Mouse (Mus musculus) liver, embryonic 11.5 days (tissue): ENCODE measurements around the gene Pla2g3. TPM values are rescaled to one million over a fixed set of nuclear protein-coding genes. Genes with fewer than 3 reads are reported as not detected.
A peak's percentile ranks its signal among the peaks of the same experiment; 100 is the strongest.

ENCODE experiments used
- ATAC-seq: fragments of 200-750 bp; cut with Nextera tagmentation; replicated peaks from 2 replicates; pipeline ENCODE4 v1.8.0; 2017; ENCODE audit warnings: moderate number of reproducible peaks, mild to moderate bottlenecking, moderate TSS enrichment, moderate library complexity; ENCODE audit not compliant: low FRiP score
- DNase-seq: peaks from one replicate; pipeline ENCODE4 v3.0.0-alpha.2; 2017; ENCODE audit warnings: low spot score
- H3K27ac ChIP-seq: fragments of 300-500 bp; sonication (generic); 2 replicates; pipeline ENCODE4 v1.5.1; 2014; ENCODE audit warnings: mild to moderate bottlenecking, low read depth, low read length, control low read depth
- H3K27me3 ChIP-seq: fragments of 300-500 bp; sonication (generic); replicated peaks from 2 replicates; pipeline ENCODE4 v1.6.1; 2014; ENCODE audit warnings: low read length, mixed read lengths; ENCODE audit not compliant: control insufficient read depth, insufficient read depth
- H3K36me3 ChIP-seq: fragments of 300-500 bp; sonication (generic); 2 replicates; pipeline ENCODE4 v1.6.1; 2014; ENCODE audit warnings: mild to moderate bottlenecking, low read length, moderate library complexity, mixed read lengths; ENCODE audit not compliant: control insufficient read depth, insufficient read depth
- H3K4me1 ChIP-seq: fragments of 300-500 bp; sonication (generic); replicated peaks from 2 replicates; pipeline ENCODE4 v1.6.1; 2014; ENCODE audit warnings: low read length, mixed read lengths; ENCODE audit not compliant: control insufficient read depth, insufficient read depth
- H3K4me2 ChIP-seq: fragments of 300-500 bp; sonication (generic); 2 replicates; pipeline ENCODE4 v1.6.1; 2014; ENCODE audit warnings: mild to moderate bottlenecking, control low read depth, moderate library complexity
- H3K4me3 ChIP-seq: fragments of 300-500 bp; sonication (generic); 2 replicates; pipeline ENCODE4 v1.5.1; 2014; ENCODE audit warnings: low read depth, low read length, control low read depth
- H3K9ac ChIP-seq: fragments of 300-500 bp; sonication (generic); 2 replicates; pipeline ENCODE4 v1.6.1; 2014; ENCODE audit warnings: low read depth, low read length, control low read depth
- H3K9me3 ChIP-seq: fragments of 300-500 bp; sonication (generic); 2 replicates; pipeline ENCODE4 v1.6.1; 2016; ENCODE audit warnings: low read length, inconsistent platforms, mixed read lengths; ENCODE audit not compliant: control insufficient read depth
- WGBS: fragments of 180-500 bp; shearing (Covaris S2); extraction: QIAGEN DNeasy Blood & Tissue Kit; methylation state at CpG from one replicate; pipeline ENCODE4 v1.1.7; 2014; 5-methylcytosine and 5-hydroxymethylcytosine counted together
- polyA plus RNA-seq: library from polyadenylated mRNA; unstranded; fragments of >200 nt; fragmentation: Nextera tagmentation; extraction: Ambion mirVana; gene quantifications from 2 replicates; pipeline ENCODE4 v1.2.1, GENCODE M21; 2014

The Pla2g3 gene
- polyA plus RNA-seq, 1 experiment from 2014 or later = 0.27 TPM

DNA sequence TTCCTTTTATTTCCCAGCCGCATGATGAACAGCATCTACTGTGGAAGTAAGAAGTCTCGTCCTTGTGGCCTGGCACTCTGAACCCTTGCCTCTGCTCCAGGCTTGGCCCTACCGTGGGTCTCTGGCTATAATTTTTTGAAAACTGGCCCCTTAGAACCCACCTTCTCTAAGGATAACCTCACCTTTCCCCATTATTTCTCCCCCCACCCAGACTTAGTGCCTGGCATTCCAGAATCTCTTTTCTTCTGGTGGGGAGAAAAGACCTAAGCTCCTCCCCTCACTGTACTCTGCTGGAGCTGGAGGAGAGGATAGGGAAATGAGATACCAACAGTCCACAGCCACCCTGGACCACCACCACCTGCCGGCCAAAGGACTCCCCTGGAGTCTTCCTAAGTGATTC is 27.1 kb downstream of the Pla2g3 start:
- Histone ChIP-seq H3K4me2 (peak overlapping the region; percentile 84), H3K27me3 (peaks cover 28% of the 10 kb centered on the region), H3K27ac (no peak overlapping the region), H3K9me3 (no peaks in the 10 kb centered on the region), H3K9ac (no peak overlapping the region), H3K4me3 (peak overlapping the region; percentile 55), H3K4me1 (peaks cover 11% of the 10 kb centered on the region), H3K36me3 (no peaks in the 10 kb centered on the region)
- DNase-seq = no peak
- no peak for ATAC-seq
- WGBS = 15% methylated on average over 4 of the region's 4 CpGs

DNA sequence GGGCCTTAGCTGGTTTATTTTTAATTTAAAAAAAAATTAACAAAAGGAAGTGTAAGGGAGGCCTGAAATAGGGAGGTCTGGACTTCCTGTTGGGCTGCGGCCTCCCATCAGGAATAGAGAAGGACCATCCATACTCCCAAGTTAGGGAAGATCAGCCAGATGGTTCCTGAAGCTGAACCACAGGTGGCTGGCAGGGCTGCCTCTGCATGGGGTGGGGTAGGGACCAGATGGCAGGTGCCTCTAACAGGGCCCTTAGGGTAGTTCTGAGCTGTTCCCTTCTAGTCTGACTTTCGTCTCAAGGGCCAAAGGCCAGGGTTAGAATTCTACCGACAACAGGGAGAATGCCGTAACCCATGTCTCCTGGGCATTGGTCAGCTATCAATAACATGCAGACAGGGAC is 27.6 kb downstream of the Pla2g3 start:
- peaks cover 11% of the 10 kb centered on the region for H3K4me1 ChIP-seq
- WGBS = 75% methylated on average over 4 of the region's 4 CpGs

DNA sequence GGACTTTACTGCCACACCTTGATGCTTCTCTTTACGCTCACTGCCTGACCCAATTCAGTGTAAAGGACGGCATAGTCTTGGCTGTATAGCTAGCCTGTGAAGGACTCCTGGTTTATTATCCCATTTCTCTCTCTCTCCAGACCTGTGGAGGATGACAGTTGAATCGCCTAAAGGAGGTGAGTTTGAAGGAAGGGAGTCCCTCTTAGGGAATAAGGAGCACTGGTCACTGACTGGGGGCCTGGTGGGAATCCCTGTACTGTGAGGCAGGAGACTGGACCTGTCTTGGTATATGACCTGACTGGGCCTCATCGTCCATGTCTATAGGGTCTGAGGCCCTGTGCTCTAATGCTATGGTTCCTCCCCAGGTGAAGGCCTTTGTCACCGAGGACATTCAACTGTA is 28.0 kb downstream of the Pla2g3 start:
- Histone ChIP-seq H3K9ac (no peak overlapping the region), H3K4me2 (no peak overlapping the region), H3K27ac (no peak overlapping the region), H3K36me3 (peaks cover under 1% of the 10 kb centered on the region), H3K4me1 (peaks cover 11% of the 10 kb centered on the region), H3K4me3 (no peak overlapping the region), H3K27me3 (peaks cover 28% of the 10 kb centered on the region), H3K9me3 (no peaks in the 10 kb centered on the region)
- ATAC-seq (no peak), DNase-seq (no peak)
- WGBS = 76% methylated on average over 5 of the region's 5 CpGs

More for the DNA sequence above, 27.6 kb downstream of the Pla2g3 start:
- Histone ChIP-seq H3K27me3 (peaks cover 28% of the 10 kb centered on the region), H3K36me3 (no peaks in the 10 kb centered on the region), H3K4me3 (0 out of 2 replicates have a peak overlapping the region, but pooled peaks have one; percentile 55), H3K27ac (no peak overlapping the region), H3K9me3 (no peaks in the 10 kb centered on the region), H3K9ac (no peak overlapping the region), H3K4me2 (peak overlapping the region; percentile 84)
- DNase-seq (no peak), ATAC-seq (no peak)

DNA sequence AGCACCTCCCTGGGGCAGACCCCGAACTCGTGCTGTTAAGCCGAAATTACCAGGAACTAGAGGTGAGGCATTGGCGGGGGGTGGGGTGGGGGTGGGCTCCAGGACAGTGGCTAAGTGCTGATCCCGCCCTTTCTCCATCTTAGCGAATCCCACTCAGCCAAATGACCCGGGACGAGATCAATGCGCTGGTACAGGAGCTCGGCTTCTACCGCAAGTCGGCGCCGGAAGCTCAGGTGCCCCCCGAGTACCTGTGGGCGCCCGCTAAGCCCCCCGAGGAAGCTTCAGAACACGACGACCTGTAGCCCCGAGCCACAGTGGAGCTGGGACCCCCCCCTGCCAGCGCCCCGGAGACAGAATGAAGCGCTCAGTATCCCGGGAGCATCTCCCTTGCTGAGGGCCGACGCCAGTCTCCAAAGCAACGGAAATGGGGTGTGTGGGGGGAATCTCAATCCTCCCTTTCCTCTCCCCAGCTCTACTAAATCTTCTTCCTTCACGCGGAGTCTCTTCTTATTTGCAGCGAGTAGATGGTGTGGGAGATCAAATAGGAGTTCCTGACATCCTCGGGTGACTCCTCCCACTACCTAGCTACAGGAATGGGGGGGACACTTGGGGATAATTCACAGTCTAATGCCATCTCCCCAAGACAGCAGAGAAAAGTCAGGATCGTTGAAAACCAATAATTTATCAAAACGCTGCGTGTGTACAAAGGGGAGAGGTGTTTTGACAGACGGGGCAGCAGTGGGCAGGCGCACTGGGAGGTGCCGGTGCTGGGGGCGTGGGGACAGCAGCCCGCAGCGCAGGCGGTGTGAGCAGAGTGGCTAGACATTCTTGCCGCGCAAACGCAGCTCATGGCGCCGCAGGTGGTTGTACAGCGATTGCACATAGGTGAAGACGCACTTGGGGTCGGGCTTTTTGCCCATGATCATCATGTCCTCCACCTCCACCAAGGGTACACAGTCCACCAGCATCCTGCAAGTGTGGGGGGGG is 29.1 kb downstream of the Pla2g3 start:
- peaks cover 10% of the 10 kb centered on the region for H3K36me3 ChIP-seq
- no peak for ATAC-seq
- H3K4me2 ChIP-seq = peak overlapping the region; percentile 70
- peaks cover 11% of the 10 kb centered on the region for H3K4me1 ChIP-seq
- H3K9me3 ChIP-seq = no peaks in the 10 kb centered on the region
- 0 out of 2 replicates have a peak overlapping the region, but pooled peaks have one; percentile 14 for H3K9ac ChIP-seq
- peak; percentile 51 for DNase-seq
- H3K27me3 ChIP-seq = peaks cover 28% of the 10 kb centered on the region
- H3K4me3 ChIP-seq = peak overlapping the region; percentile 37
- H3K27ac ChIP-seq = no peak overlapping the region
- WGBS = 4% methylated on average over 50 of the region's 50 CpGs

DNA sequence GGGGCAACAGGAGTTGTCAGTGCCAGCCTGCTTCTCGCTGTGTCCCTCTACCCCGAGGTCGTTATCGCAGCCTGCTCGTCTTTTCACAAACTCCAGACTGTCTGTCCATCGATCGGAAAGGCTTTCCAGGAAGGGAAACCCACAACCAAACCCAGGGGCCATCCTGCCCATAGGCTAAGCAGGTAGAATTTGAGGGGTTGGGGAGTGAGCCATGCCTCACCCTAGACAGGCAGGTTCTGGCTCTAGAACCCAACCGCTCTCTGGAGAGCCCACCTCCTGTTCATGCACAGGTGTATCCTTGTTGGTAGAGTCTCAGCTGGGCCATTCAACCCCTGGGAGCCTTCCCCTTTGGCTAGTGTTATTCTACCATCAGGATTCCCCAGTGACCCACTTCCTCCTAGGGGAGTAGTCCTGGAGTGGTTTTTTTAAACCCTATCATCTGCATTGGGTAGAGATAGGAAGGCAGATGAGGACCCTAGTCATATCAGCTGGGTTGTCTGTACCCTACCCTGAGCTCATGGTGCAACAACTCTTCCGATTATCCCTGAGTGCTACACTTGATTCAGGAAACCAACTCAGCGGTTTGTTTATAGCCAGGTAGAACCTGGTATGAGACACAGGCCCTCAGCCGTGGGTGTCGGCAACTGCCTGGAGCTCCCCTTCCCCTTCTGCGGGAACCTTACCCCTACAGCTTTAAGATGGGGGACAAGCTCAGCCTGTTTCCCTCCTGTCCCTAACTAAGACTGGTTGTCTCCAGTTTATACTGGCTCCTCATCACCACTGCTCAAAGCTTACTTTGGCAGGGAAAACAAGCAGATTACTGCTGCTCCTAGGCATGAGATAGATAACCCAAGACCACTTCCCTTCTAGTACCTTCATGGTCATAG is 30.0 kb downstream of the Pla2g3 start:
- Histone ChIP-seq H3K4me3 (0 out of 2 replicates have a peak overlapping the region, but pooled peaks have one; percentile 37), H3K27ac (no peak overlapping the region), H3K4me2 (peak overlapping the region; percentile 70), H3K36me3 (peaks cover 19% of the 10 kb centered on the region), H3K27me3 (peaks cover 28% of the 10 kb centered on the region), H3K4me1 (peaks cover 11% of the 10 kb centered on the region), H3K9ac (no peak overlapping the region), H3K9me3 (no peaks in the 10 kb centered on the region)
- WGBS = 41% methylated on average over 13 of the region's 13 CpGs
- ATAC-seq = no peak
- DNase-seq = no peak

DNA sequence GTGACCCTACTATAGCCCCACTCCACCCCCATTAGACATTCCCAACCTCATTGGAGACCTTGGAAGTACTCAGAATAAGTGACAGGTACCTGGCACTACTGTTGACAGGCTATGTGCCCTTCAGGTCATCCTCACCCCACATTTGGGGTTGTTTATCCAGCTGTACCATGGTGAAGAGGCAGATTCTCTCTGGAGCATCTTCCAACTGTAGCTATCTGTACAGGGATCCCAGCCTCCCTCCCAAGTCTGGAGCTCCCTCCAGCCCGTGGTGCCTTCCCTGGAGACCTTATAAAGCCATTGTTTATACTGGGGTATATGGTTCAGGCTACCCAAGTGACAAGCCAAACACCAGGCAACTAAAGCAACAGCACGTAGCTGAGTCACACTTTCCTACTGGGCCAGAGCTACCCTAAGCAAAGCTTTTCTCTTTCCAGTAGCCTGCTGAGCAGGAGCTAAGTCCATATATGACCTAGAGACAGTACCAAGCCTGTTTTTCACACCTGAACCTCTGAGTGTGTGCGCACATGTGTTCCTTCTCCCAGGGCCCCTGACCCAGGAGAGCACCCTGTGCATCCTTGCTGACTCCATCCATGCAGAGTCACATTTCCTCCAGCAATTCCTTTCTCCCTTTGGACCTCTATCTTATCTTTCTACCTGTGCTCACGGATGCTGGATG is 31.1 kb downstream of the Pla2g3 start:
- no peak for ATAC-seq
- H3K4me2 ChIP-seq = no peak overlapping the region
- peaks cover 8% of the 10 kb centered on the region for H3K4me1 ChIP-seq
- WGBS = 63% methylated on average over 4 of the region's 4 CpGs
- peaks cover 28% of the 10 kb centered on the region for H3K27me3 ChIP-seq
- H3K9ac ChIP-seq = no peak overlapping the region
- H3K36me3 ChIP-seq = peaks cover 19% of the 10 kb centered on the region
- no peak overlapping the region for H3K4me3 ChIP-seq
- H3K27ac ChIP-seq = no peak overlapping the region
- no peak for DNase-seq
- no peaks in the 10 kb centered on the region for H3K9me3 ChIP-seq

DNA sequence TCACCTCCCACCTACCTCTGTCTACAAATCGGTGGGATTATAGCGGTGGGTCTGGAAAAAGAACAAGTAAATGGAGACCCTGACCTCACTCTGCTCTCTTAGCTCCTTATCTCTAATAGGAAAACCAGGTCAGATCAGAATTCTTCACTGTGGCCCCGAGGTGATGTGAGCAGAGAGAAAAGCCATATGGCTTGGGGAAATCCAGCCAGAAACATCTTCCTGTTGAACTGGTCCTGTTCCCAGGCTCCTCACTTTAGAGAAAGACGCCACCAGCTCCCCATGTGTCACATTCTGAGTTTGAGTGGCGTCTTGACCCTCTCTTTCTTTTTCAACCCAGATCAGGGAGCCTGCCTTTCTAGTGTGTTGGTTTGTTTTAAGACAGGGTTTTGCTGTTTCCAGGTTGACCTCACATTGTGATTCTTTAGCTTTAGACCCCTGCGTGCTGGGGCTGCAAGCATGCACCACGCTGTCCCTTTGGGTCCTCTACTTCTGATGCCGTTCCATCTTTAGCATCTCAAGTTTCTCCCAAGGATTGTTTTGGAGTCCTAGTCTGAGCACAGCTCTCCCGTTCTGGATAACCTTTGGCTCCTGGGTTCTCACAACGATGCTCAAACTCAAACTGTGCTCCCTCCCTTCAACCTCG is 31.8 kb downstream of the Pla2g3 start:
- Histone ChIP-seq H3K4me1 (peaks cover 8% of the 10 kb centered on the region), H3K4me2 (no peak overlapping the region), H3K27me3 (peaks cover 28% of the 10 kb centered on the region), H3K27ac (no peak overlapping the region), H3K9me3 (no peaks in the 10 kb centered on the region), H3K9ac (no peak overlapping the region), H3K4me3 (no peak overlapping the region), H3K36me3 (peaks cover 19% of the 10 kb centered on the region)
- ATAC-seq = no peak
- DNase-seq = no peak
- 65% methylated on average over 11 of the region's 11 CpGs for WGBS

DNA sequence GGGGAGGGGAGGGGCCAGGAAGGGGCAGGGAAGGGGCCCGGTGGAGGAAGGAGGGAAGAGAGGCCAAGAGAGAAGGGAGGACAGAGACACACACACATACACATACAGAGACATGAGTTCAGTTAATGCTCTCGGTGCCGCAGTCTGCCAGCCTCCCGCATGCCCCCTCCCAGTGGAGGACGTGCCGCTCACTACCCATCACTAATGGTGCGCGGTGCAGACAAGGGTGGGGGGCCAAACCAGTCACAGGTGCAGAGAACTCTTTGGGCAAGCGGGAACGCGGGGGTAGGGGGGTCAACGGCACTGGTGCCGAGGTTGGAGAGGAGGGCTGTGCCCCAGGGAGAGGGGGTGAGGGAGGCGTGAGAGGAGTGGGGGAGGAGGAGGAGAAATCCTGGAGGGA is 32.8 kb downstream of the Pla2g3 start:
- Histone ChIP-seq H3K4me3 (no peak overlapping the region), H3K9ac (no peak overlapping the region), H3K27ac (no peak overlapping the region), H3K27me3 (peaks cover 24% of the 10 kb centered on the region), H3K9me3 (no peaks in the 10 kb centered on the region), H3K4me2 (no peak overlapping the region), H3K4me1 (peaks cover 8% of the 10 kb centered on the region), H3K36me3 (peaks cover 21% of the 10 kb centered on the region)
- 80% methylated on average over 14 of the region's 14 CpGs for WGBS
- DNase-seq (no peak), ATAC-seq (no peak)
